Mouse (Mus musculus) liver, embryonic 14.5 days (tissue): ENCODE data around the gene Ptprj.

ENCODE experiments used
- CTCF ChIP-seq: IDR thresholded peaks from 2 replicates; pipeline ENCODE4 v1.5.1; 2016; ENCODE audit warnings: antibody characterized with exemption, low read depth, control low read depth
- EP300 ChIP-seq: IDR thresholded peaks from 2 replicates; pipeline ENCODE4 v1.6.1; 2016; ENCODE audit warnings: antibody characterized with exemption, low read depth

DNA sequence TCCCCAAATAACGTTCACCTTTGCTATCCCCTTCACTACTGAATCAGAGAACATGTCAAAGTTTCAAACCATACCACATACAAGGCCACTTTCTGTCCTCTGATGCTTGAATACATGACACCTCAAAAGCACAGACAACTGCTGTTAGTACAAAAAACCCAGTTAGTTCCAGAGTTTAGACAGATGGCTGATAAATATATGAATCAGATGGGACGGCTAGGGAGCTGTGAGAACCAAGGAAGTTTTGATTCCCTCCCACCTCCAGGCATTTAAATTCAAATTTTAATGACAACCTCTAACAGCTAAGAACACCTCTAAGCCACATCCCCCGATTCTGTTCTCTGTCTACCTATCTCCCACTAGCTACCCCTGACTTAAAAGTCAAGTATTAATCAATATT is 33.1 kb upstream of the Ptprj start:
- TF ChIP-seq EP300 (no peak), CTCF (no peak)
